Mouse (Mus musculus) lung, adult 18-20 months (tissue): ENCODE results near the gene Olfr107.

ENCODE experiments used
- DNase-seq, 2 experiments: peaks; one replicate each; pipeline ENCODE4 v3.0.0; 2022; ENCODE audit warnings: mixed read lengths in 2 of 2

Gene Olfr107

GRCm38 (mm10) chr17:37398926-37399325 is at the start of gene Olfr107:
Olfr107 (plus strand) TSS chr17:37399226.
- no peak for DNase-seq

DNA sequence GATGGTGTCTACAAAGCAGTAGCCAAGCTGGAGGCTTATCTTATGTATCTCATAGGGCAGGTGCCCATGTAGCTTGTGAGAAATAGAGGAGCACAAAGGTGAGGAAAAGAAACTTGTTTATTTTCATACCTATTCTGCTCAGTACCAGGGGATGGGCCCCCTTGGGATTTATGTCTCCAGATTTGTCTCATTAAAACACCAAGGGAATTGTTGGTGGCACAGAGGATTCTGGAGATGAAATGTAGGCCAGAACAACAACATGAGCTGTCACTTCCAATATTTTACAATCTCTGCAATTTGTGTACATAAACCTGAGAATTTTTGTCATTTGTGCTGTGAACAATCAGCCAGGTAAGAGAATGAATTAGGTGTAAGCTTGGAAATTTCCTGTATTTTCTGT is 39.7 kb upstream of the Olfr107 start, which contains the start of gene Olfr104-ps:
Gene Olfr104-ps (plus strand): TSS at position 301 of the 400 bp plus-strand sequence.
- DNase-seq, result no peak

DNA sequence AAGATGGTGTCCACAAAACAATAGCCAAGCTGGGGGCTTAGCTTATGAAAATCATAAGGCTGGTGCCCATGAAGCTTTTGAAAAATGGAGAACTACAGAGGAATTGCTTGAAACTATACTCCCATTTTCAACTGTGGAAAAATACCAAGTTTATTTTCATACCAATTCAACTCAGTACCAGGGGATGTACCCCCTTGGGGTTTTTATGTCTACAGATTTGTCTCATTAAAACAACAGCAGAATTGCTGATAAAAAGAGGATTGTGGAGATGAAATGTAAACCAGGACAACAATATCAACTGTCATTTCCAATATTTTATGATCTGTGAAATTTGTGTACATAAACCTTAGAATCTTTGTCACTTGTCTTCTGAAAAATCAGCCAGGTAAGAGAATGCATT is 20.3 kb upstream of the Olfr107 start, which contains the start of gene Olfr105-ps:
Gene Olfr105-ps (plus strand): TSS at position 301 of the 400 bp plus-strand sequence.
- no peak for DNase-seq

DNA sequence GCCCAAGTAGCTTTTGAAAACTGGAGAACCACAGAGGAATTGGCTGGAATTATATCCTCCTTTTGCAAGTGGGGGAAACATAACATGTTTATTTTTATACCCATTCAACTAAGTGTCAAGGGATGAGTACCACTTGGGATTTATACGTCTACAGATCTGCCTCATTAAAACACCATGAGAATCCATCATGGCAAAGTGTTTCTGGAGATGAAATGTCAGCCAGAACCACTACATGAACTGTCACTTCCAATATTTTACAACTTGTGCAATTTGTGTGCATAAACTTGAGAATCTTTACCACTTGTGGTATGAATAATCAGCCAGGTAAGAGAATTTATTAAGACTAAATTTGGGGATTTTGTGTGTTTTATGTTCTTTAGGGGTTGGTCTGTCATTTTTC is 8.9 kb upstream of the Olfr107 start, which contains the start of gene Olfr106-ps:
Gene Olfr106-ps (plus strand): TSS at position 301 of the 400 bp plus-strand sequence.
- DNase-seq, result no peak

DNA sequence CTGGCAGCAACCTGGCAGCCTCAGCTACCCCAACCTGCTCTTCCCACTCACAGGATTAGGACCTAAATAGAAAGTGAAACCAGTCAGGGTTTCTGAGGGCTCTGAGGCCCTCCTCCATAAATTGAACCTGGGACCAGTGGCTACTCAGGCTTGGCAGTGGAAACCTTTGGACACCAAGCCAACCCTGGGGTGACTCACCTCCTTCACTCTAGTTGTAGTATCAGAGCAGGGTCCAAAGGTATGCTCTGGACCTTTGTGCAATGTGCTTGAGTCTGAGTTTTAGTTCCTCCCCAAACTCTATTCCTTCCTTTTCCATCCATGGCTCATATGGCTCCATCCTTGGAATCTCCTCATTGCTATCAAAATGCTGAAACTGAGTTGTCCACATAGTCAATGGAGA is 14.4 kb downstream of the Olfr107 start:
- DNase-seq, result no peak

DNA sequence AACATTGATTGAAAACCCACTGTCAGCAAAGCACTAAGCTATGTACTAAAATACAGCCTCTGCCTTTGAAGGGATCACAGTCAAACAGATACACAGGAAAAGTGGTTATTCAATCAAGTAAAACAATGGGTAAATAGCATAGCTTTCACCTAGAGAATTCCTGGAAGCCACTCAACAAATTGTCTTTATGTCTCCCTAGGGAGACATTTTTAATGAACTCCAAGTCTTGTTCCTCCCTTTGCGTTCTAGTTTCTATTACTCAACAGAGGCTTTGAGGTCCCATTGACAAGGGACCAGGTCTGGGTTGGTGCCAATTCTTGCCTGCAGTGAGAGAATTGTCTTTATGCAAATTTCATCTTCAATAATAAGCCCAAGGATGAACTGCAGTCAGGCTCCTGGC is 46.2 kb downstream of the Olfr107 start, which contains the start of gene Olfr108:
Gene Olfr108 (plus strand): TSS at position 301 of the 400 bp plus-strand sequence.
- DNase-seq, result no peak
